Mouse (Mus musculus) midbrain, embryonic 14.5 days (tissue): Measurements from ENCODE around the gene Crisp4. TPM values are rescaled to one million over a fixed set of nuclear protein-coding genes. Genes with fewer than 3 reads are reported as not detected.
A peak's percentile ranks its signal among the peaks of the same experiment; 100 is the strongest.

ENCODE experiments used
- ATAC-seq: fragments of 200-750 bp; cut with Nextera tagmentation; 2 replicates; pipeline ENCODE4 v1.8.0; 2017; ENCODE audit warnings: moderate number of reproducible peaks, moderate library complexity; ENCODE audit not compliant: low FRiP score, low TSS enrichment
- DNase-seq: peaks from one replicate; pipeline ENCODE4 v3.0.0-alpha.2; 2015
- H3K27ac ChIP-seq: fragments of 300-500 bp; sonication (generic); replicated peaks from 2 replicates; pipeline ENCODE4 v1.5.1; 2014; ENCODE audit warnings: mild to moderate bottlenecking, low read depth, low read length, moderate library complexity
- H3K27me3 ChIP-seq: fragments of 300-500 bp; sonication (generic); 2 replicates; pipeline ENCODE4 v1.6.1; 2014; ENCODE audit warnings: low read length, control low read depth, mixed read lengths; ENCODE audit not compliant: control insufficient read depth, insufficient read depth
- H3K36me3 ChIP-seq: fragments of 300-500 bp; sonication (generic); 2 replicates; pipeline ENCODE4 v1.6.1; 2014; ENCODE audit warnings: low read length, control low read depth; ENCODE audit not compliant: control insufficient read depth, insufficient read depth
- H3K4me1 ChIP-seq: fragments of 300-500 bp; sonication (generic); 2 replicates; pipeline ENCODE4 v1.6.1; 2014; ENCODE audit warnings: mild to moderate bottlenecking, antibody characterized with exemption, low read length, control low read depth; ENCODE audit not compliant: control insufficient read depth, insufficient read depth
- H3K4me2 ChIP-seq: fragments of 300-500 bp; sonication (generic); 2 replicates; pipeline ENCODE4 v1.6.1; 2014; ENCODE audit warnings: mild to moderate bottlenecking, low read length, moderate library complexity
- H3K4me3 ChIP-seq: fragments of 300-500 bp; sonication (generic); replicated peaks from 2 replicates; pipeline ENCODE4 v1.5.1; 2014; ENCODE audit warnings: low read depth, low read length
- H3K9ac ChIP-seq: fragments of 300-500 bp; sonication (generic); replicated peaks from 2 replicates; pipeline ENCODE4 v1.6.1; 2014; ENCODE audit warnings: mild to moderate bottlenecking, low read length, moderate library complexity
- H3K9me3 ChIP-seq: fragments of 300-500 bp; sonication (generic); 2 replicates; pipeline ENCODE4 v1.6.1; 2016; ENCODE audit warnings: low read length, control low read depth, mixed read lengths; ENCODE audit not compliant: control insufficient read depth
- WGBS: fragments of 180-500 bp; shearing (Covaris S2); extraction: QIAGEN DNeasy Blood & Tissue Kit; methylation state at CpG from one replicate; pipeline ENCODE4 v1.1.7; 2014; 5-methylcytosine and 5-hydroxymethylcytosine counted together
- polyA plus RNA-seq: library from polyadenylated mRNA; unstranded; fragments of >200 nt; fragmentation: Nextera tagmentation; extraction: Ambion mirVana; gene quantifications from 2 replicates; pipeline ENCODE4 v1.2.1, GENCODE M21; 2014

Gene Crisp4
- polyA plus RNA-seq, 1 experiment from 2014 or later: not detected

- Histone ChIP-seq H3K4me2 (no peak overlapping the region), H3K9ac (no peak overlapping the region), H3K9me3 (no peaks in the 10 kb centered on the region), H3K4me3 (no peak overlapping the region), H3K27ac (no peak overlapping the region), H3K36me3 (no peaks in the 10 kb centered on the region), H3K27me3 (no peaks in the 10 kb centered on the region), H3K4me1 (no peaks in the 10 kb centered on the region)
- ATAC-seq (no peak), DNase-seq (no peak)
- WGBS: 77% methylated on average over 4 of the region's 4 CpGs
Observed at GRCm38 (mm10) chr1:18129983-18130382, 15.7 kb downstream of the Crisp4 start.

- no peaks in the 10 kb centered on the region for H3K4me1 ChIP-seq
- H3K4me2 ChIP-seq: no peak overlapping the region; the same call in 1 of the 2 replicates
- ATAC-seq (peak; percentile 62; the same call in 1 of the 2 replicates), DNase-seq (peak; percentile 86)
- H3K36me3 ChIP-seq: no peaks in the 10 kb centered on the region
- 34% methylated on average over 5 of the region's 5 CpGs for WGBS
- H3K27ac ChIP-seq: no peak overlapping the region
- H3K9ac ChIP-seq: no peak overlapping the region
- peaks cover 2% of the 10 kb centered on the region; the same call in 1 of the 2 replicates for H3K27me3 ChIP-seq
- H3K4me3 ChIP-seq: no peak overlapping the region
- H3K9me3 ChIP-seq: no peaks in the 10 kb centered on the region
Observed at GRCm38 (mm10) chr1:18106720-18107355, 38.9 kb downstream of the Crisp4 start.

DNA sequence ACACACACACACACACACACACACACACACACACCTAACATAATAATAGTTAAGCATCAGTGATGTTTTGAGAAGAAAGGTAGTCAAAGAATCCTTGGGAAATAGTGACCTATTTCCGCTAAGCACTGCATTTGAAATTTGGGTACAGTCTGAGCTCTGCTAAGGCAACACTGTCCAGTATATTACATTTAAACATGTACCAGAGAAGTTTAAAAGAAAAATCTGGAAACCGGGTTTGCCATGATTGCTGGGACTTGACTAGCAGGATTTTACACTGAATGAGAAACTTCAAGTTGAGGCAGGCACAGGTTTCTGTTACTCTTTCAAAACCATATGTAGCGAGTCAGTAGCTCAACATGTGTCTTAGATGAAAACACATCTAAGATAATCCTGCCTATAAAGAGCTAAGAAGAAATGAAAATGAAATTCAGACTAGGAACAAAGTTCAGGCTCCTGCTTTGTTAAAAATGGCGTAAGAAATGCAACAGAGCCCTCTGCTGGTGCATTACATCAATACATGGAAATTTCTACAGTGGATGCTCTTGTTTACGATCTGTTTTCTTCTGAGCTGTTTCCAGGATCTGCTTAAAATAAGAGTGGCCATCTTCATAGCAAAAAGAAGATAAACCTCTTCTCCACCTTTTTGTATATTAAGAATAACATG is 39.7 kb downstream of the Crisp4 start:
- peak; percentile 84 for DNase-seq
- no peaks in the 10 kb centered on the region for H3K36me3 ChIP-seq
- WGBS: 33% methylated on average over 5 of the region's 5 CpGs
- H3K9ac ChIP-seq: no peak overlapping the region
- H3K4me1 ChIP-seq: no peaks in the 10 kb centered on the region
- no peak overlapping the region for H3K27ac ChIP-seq
- H3K4me3 ChIP-seq: no peak overlapping the region
- no peak; the same call in 1 of the 2 replicates for ATAC-seq
- H3K27me3 ChIP-seq: peaks cover 2% of the 10 kb centered on the region; the same call in 1 of the 2 replicates
- peak overlapping the region; percentile 17; the same call in 1 of the 2 replicates for H3K4me2 ChIP-seq
- H3K9me3 ChIP-seq: no peaks in the 10 kb centered on the region

GRCm38 (mm10) chr1:18105029-18105865 is 40.5 kb downstream of the Crisp4 start:
- H3K4me2 ChIP-seq: no peak overlapping the region
- H3K9ac ChIP-seq: no peak overlapping the region
- no peak; the same call in 1 of the 2 replicates for ATAC-seq
- DNase-seq: peak; percentile 9
- no peak overlapping the region for H3K4me3 ChIP-seq
- no peak overlapping the region for H3K27ac ChIP-seq
- no peaks in the 10 kb centered on the region for H3K4me1 ChIP-seq
- 20% methylated on average over 1 of the region's 1 CpGs for WGBS
- H3K27me3 ChIP-seq: peaks cover 2% of the 10 kb centered on the region; the same call in 1 of the 2 replicates
- no peaks in the 10 kb centered on the region for H3K9me3 ChIP-seq
- no peaks in the 10 kb centered on the region for H3K36me3 ChIP-seq

Other genes starting within 250 kb of the Crisp4 start
- not detected in 2 replicates for gene Defb18, start 91.5 kb upstream of the Crisp4 start, polyA plus RNA-seq
- gene Defb41, start 119.2 kb upstream of the Crisp4 start, polyA plus RNA-seq: not detected in 2 replicates